Mouse (Mus musculus) lung, adult 2 months (tissue): Measurements from ENCODE around the gene Kif22.

Experiments
- CTCF ChIP-seq: fragments of 200-500 bp; IDR thresholded peaks from 2 replicates; pipeline ENCODE4 v1.5.1; 2011; ENCODE audit warnings: mild to moderate bottlenecking, low read length, control low read depth; ENCODE audit not compliant: insufficient read depth
- POLR2A ChIP-seq: fragments of 200-500 bp; IDR thresholded peaks from 2 replicates; pipeline ENCODE4 v1.6.1; 2011; ENCODE audit warnings: low read depth, mild to moderate bottlenecking, control low read depth, low read length, borderline replicate concordance; ENCODE audit errors: extremely low read depth

- TF ChIP-seq POLR2A (no peak), CTCF (no peak)
Measured at GRCm38 (mm10) chr7:126978841-126979240, 63.4 kb downstream of the Kif22 start.
